Mouse (Mus musculus): ENCODE measurements around the gene Hist1h2ah.
"Not testable (repeated sequence)": the region's sequence is repeated elsewhere in the genome, so short reads cannot be mapped to it uniquely, and the experiment has no call there.

Gene Hist1h2ah

DNA sequence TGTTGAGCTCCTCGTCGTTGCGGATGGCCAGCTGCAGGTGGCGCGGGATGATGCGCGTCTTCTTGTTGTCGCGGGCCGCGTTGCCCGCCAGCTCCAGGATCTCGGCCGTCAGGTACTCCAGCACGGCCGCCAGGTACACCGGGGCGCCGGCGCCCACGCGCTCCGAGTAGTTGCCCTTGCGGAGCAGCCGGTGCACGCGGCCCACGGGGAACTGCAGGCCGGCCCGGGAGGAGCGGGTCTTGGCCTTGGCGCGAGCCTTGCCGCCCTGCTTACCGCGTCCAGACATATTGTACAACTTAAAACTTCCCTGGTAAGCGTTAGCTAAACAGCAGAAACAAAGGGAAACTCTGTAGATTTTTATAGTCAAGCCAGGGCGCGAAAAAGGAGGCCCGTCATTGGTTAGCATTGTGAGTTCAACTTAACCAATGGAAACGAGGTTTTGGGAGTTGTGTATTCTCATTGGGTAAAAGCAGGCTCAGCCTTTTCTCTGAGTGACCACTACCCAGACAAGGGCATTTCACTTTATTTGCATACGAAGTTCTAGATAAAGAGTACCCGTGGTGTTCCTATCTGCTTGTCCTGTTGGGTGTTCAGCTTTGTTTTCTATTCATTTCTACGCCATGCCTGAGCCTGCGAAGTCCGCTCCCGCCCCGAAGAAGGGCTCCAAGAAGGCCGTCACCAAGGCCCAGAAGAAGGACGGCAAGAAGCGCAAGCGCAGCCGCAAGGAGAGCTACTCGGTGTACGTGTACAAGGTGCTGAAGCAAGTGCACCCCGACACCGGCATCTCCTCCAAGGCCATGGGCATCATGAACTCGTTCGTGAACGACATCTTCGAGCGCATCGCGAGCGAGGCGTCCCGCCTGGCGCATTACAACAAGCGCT lies at the start of gene Hist1h2ah, which contains the start of gene Hist1h2bk:
TSS of gene Hist1h2ah (minus strand) at position 302 of the 882 bp plus-strand sequence.
TSS of gene Hist1h2bk (plus strand) at position 604 of the 882 bp plus-strand sequence.
- peak; percentile 93 for DNase-seq

DNA sequence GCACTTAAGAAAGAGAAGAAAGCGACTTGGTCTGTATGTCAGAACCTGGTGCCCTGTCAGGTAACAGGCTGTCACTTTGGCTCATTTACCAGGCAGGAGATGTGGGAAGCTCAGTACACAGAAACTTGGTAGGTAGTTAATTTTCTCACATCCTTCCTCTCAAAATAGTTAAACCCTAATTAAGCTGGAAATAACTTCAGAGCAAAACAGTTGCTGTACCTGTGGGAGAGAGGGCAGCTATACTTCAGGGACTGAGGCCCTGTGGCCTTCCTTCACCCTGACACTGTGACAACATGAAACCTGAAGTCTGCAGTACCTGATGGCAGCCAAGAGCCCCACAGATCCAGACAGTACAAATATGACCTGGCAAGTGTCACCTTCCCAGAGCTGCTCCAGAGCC lies 48.8 kb upstream of the Hist1h2ah start, which contains the start of gene Vmn1r188:
TSS of gene Vmn1r188 (plus strand) at position 301 of the 400 bp plus-strand sequence.
- DNase-seq: not testable (repeated sequence)

DNA sequence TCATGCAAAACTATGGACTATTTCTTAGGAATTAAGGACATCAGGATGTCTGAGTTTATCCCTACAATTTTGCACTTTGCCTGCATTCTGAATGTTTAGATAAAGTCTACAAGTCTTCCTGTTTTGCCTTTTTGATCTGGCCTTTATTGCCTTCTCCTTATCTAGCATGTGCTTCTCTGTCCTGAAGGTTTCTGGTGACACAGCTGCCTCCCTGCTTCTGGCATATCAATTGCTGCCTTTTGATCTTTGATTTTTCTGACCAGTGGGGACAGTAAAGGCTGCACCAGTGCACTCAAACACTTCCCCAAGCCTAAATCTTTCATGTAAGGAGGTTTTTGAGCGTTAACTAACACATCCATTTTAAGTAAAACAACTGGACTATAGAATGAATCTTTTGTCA lies 28.1 kb upstream of the Hist1h2ah start:
- no peak for DNase-seq

DNA sequence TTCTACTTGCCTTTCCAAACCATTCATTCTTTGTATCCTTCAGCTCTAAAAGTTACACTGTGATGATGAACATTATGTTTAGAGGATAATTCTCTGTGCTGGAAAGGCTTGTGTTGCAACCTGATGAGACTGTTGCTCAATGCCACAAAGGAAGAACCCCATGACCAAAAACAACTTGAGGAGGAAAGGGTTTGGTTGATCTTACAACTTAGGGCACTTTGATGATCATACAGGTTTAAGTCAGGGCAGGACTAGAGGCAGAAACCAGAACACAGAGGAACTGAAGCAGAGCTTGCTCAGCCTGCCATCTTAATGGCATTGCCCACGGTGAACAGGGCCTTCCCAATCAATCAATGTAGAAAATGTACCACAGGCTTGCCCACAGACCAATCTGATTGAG lies 26.1 kb upstream of the Hist1h2ah start:
- DNase-seq: no peak

DNA sequence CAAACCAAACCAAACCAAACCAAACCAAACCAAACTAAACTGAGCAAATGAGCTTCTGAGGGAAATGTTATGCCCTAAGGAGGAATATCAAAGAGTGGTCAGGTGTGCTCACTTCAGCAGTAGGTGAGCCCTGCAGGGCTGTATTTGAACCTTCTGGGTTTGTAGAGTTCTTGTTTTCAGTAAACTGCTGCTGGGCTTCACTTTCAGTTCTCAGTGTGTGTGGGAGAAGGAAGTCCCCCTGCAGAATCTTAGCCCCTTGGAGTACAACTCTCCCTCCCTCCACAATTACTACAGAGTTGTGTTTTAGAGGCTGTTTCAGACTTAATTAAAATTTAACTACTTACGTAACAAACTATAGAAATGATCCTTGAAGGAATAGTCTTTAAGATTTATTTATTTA lies 18.4 kb upstream of the Hist1h2ah start:
- no peak for DNase-seq

DNA sequence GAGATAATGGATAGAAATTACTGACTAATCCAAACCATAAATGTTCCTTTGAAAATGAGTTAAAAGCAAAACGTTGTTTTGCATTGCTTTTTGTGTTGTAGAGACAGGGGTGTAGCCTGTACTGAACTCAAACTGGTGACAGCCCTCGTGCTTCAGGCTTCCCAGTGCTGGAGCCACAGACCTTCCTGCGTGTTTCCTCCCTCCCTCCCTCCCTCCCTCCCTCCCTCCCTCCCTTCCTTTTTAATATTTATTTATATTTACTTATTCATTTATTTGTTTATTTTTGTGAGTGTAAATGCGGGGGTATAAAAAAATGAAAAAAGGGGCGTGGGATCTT lies 16.1 kb upstream of the Hist1h2ah start:
- no peak for DNase-seq

DNA sequence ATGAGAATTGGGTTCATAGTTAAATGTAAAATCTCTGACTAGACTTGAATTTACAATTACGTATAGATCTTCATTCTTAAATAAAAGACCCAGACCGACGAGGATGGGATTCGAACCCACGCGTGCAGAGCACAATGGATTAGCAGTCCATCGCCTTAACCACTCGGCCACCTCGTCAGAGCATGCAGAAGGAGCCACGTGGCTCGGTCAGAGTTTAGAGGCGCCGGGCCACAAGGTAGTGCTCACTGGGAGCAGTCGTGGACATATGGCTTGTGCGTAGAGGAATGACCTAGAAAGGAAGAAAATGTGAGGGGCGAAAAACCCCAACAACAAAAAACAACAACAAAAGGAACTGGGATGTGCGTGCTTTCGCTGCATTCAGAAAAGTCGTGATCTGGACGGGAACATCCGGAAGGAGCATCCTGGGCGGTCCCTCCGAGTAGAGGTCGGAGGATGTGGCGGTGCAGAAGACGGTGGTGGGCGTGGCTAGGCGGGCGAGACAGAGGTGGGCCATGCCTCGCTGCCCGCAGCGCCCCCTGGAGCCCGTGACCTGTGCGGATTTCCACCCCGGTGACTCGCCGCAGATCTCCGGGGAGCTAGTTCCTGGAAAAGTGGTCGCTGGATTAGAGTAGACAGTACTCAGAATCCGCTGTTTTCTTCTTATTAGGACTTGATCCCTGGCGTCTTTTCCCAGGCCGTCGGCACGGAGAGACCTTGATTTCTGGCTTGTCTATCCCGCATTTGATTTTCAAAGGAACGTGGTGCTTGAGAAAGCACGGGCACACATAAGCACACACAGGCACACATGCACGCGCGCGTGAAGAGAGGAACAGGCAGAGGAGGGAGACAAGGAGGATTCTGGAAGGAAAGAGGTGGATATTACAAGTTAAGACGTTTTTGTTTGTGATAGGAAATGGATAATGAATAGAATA lies 15.5 kb upstream of the Hist1h2ah start:
- peak; percentile 94 for DNase-seq

DNA sequence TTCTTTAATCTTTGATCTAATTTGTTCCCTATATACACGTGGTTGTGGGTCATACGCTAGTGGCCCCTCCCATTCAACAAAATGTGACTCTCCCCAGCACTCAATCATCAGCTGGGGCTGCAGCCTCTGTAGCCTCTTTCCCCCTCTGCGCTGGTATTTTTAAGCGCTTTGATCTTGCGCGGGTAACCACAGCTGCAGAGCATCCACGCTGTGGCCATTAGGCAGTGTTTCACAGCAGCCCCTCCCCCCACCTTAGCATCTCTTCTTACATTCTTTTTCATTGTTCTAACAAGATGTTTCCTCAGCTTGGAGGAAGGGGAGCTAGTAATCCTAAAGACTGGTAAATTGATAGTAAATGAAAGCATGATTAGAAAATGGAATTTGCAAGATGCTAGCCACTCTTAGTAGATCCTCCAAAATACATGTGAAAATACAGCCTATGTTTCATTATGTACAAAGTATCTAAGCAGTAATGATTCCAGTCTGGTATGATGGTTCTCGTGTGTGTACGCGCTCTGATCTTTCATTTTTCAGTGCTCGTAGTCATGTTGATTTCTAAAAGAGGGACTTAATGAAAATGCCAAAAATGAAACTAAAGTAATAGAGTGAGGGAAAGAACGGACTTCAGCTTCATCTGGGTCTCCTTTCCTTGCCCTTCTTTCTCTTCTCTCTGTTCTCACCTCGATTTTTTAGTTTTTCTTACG lies 14.5 kb upstream of the Hist1h2ah start:
- DNase-seq: peak; percentile 27

DNA sequence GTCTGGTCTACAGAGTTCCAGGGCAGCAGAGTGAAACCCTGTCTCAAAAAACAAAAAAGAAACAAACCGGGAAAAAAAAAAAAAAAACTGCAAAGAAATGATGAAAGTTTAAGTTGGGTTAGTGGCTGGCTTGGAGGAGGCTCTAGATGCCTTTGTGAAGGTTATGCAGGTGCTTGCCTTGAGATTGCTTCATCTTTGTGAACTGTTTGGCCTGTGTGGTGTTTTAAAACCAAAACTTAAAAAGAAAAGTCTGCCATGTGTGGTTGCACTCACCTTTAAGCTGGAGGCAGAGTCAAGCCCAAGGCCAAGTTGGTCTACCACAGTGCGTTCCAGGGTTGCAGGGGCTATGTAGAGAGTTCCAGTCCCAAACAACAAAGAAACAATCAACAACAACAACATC lies 13.7 kb upstream of the Hist1h2ah start:
- no peak for DNase-seq

DNA sequence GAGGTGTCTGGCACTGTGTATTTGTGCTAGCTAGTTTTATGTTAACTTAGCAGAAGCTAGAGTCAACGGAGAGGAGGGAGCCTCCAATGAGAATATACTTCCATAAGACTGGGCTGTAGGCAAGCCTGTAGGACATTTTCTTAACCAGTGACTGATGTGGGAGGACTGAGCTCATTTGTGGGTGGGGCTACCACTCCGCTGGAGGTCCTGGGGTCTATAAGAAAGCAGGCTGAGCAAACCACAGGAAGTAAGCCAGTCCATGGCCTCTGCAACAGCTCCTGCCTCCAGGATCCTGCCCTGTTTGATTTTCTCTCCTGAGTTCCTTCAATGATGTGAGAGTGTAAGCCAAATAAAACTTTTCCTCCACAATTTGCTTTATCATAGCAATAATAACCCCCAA lies 9.9 kb upstream of the Hist1h2ah start:
- no peak for DNase-seq

DNA sequence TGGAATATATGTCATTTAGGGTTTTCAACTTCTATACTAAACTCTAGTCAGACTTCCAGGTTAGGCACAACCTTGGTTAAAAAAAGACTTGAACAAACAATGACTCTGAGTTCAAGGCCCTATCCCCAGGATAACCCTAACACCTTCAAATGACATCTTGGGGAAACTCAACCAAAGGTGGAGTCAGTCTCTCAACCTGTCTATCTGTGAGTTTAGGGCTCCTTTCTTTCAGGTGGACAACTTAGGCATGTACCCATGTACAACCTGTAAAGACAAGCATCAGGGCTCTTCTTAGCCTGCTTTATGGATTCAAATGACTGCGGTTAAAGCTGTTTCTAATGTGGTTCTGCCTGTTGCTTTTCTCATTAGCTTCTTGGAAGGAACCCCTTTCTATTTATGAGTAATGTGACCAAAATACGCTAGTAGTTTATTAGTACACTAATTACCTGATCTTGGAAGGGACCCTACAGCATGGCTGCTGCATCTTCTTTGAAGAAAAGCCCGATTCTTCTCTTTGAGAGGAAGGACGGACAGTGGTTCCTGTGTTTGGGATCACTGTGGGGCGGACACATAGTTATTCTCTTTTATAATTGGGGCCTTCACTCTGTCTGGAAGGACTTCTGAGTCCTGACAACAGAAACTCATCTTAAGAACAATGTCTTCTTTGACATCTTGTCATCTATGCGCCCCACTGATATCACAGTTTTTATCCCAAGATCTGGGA lies 9.2 kb upstream of the Hist1h2ah start:
- DNase-seq: no peak

DNA sequence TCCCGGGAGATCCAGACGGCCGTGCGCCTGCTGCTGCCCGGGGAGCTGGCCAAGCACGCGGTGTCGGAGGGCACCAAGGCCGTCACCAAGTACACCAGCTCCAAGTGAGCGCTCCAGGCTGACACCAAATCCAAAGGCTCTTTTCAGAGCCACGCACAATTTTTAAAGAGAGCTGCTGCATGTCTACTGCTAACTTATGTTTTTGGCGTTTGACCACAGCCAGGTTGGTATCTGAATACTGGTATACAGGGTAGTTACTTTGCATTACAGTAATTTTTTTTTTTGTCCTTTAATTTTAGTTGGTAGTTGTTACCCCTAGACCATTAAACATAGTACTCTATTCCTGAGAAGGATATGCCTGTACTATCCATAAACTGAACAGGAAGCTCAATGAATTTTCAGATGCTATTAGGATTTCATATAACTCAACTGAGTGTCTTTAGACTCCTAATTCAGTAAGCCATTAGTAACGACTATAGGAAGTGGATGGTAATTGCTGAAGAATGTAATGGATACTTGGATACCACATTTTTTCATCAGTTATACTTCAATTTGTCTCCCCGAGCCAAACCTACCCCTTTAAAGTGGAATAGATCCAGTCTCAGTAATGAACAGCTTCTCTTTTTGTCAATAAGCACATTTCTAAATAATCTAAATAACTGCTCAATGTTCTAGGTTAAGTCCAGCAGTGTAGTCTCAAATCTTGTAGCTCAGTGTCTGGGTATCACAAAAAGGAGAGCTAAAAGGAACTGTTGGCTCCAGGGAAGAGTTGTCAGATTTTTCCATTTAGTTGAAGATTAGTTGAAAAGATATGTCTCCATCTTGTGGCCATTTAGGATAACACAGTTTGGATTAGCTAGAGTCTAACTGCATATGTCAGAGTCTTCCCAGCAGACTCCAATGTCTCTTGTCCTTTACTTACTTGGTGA lies 8.4 kb upstream of the Hist1h2ah start:
- peak; percentile 71 for DNase-seq

DNA sequence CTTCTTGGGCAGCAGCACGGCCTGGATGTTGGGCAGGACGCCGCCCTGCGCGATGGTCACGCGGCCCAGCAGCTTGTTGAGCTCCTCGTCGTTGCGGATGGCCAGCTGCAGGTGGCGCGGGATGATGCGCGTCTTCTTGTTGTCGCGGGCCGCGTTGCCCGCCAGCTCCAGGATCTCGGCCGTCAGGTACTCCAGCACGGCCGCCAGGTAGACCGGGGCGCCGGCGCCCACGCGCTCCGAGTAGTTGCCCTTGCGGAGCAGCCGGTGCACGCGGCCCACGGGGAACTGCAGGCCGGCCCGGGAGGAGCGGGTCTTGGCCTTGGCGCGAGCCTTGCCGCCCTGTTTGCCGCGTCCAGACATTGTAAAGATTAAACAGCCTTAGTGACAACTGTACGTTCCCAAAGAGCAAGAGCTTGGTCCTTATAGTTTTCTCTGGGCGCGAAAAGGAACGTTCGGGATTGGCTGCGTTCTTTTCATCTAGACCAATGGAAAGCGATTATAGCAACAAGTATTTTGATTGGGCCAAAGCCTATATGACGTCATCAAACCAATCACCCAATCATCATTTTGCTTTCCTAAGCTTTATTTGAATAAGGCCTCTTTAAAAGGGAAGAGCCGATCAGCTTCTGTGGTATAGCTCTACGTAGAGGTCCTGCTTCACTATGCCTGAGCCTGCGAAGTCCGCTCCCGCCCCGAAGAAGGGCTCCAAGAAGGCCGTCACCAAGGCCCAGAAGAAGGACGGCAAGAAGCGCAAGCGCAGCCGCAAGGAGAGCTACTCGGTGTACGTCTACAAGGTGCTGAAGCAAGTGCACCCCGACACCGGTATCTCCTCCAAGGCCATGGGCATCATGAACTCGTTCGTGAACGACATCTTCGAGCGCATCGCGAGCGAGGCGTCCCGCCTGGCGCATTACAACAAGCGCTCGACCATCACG lies 7.5 kb upstream of the Hist1h2ah start, which contains the start of the genes Hist1h2ag and Hist1h2bj:
TSS of gene Hist1h2ag (minus strand) at position 377 of the 935 bp plus-strand sequence.
TSS of gene Hist1h2bj (plus strand) at position 647 of the 935 bp plus-strand sequence.
- DNase-seq: peak; percentile 97

DNA sequence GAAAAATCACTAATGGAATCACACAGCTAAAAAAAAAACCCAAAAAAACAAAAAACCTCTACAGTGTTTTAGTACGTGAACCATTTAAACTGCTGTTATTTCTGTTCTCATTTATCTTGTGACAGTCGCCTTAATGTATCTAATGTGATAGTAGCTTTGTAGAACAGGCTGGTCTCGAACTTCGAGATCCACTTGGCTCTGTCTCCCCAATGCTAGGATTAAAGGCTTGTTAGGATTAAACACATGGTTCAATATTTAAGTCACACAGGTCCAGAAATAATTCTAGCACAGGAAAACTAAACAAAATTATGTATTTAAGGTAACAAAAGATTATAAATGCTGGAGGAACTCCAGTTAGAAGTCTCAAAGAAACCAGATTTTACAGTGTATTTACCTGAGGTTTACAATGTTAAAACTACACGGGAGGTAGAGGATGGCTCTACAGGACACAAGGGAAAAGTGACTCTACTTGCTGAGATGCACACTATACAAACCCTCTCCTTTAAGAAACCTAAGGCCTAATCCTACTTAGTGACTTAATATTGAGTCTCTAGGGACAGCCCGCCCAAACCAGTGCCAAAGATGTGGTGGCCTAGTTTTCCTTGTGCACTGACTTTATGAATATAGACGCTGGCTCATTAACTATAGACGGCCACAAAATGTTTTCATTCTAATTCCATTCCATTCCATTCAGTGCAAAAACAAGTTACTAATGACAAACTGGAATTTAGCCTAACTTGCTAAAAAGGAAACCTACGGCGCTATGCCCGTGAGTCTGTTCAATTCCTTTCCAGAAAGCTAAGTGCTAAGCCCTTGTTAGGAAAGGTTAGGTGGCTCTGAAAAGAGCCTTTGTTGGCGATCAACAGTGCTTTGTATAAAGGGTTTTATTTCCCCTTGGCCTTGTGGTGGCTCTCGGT lies 6.5 kb upstream of the Hist1h2ah start:
- DNase-seq: no peak

DNA sequence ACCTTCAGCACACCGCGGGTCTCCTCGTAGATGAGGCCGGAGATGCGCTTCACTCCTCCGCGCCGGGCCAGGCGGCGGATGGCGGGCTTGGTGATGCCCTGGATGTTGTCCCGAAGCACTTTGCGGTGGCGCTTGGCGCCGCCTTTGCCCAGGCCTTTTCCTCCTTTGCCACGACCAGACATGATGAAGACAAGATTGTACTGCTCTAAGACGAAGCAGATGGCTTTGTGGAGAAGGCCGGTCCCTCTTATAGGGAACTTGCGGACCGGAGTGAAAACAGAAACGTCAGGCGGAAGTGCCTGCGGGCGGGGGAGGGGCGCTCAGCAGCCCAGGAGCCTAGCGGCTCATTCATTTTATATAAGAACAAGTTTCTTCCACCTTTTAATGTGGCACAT lies 5.8 kb upstream of the Hist1h2ah start, which contains the start of gene Hist1h4i:
TSS of gene Hist1h4i (minus strand) at position 221 of the 395 bp plus-strand sequence.
- peak; percentile 97 for DNase-seq

DNA sequence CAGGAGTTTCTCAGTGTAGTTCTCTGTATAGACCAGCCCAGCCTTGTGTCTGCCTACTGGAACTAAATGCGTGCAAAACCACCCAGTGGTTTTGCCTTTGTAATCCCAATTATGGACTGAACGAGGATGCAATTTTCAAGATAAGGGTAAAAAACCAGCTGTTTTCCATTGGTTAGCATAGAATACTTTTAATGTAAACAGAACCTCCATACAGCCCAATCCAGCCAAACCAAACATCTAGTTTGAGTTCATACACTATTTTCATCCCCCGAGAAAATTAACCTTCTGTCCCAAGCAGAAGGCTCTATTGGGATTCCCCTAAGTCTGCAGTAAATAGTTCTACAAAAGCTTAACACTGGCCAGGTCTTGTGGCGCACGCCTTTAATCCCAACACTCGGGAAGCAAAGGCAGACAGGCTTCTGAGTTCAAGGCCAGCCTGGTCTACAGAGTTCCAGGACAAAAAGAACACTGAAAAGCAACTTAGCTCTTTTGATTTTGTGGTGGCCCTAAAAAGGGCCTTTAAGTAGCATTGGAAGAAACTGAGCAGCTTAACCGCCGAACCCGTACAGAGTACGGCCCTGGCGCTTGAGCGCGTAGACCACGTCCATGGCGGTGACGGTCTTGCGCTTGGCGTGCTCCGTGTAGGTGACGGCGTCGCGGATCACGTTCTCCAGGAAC lies 5.2 kb upstream of the Hist1h2ah start:
- DNase-seq: no peak

DNA sequence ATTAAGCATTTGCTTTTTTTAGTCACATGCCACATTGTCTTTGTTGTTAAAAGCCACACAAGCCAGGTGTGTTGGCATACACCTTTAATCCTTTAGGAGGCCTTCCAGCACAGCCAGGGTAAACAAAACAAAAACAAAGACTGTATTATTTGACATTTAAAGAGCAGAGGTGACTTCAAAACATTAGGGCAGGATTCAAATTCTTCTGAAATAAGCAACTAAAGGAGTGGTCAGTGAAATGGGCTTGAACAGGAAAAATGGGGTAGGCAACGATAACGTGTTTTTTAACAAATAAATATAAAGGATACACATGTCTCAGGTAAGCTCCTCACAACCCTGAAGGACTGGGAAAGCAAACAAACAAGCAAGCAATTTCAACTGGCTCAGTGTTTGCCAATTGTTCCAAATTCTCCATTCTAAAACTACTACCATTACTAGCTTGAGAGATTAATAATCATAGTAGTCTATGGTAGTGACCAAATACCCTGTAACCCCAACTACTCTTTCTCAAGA lies 4.6 kb upstream of the Hist1h2ah start:
- no peak for DNase-seq

DNA sequence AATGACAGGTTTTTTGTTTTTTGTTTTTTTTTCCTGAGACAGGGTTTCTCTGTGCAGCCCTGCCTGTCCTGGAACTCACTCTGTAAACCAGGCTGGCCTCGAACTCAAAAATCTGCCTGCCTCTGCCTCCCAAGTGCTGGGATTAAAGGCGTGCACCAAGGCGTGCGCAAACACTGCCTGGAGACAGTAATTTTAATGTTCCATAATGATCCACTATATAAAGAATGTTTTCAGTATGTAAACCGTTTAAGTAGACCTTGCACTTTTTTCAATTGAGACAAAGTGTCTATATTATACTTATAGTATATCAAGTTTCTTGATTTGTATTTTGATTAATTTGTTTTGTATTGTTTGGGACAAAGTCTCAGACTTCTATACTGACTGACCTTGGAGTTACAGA lies 4.0 kb upstream of the Hist1h2ah start:
- DNase-seq: no peak

Measured in lung, postnatal 36 days (tissue).